Mouse (Mus musculus) kidney, adult 2 months (tissue): ENCODE data around the gene Tepp.
A peak's percentile ranks its signal among the peaks of the same experiment; 100 is the strongest.

Source experiments
- CTCF ChIP-seq: fragments of 200-500 bp; conservative IDR thresholded peaks from 2 replicates; pipeline ENCODE4 v1.5.1; 2011; ENCODE audit warnings: low read depth, mild to moderate bottlenecking, control low read depth, low read length, moderate library complexity, mixed read lengths; ENCODE audit not compliant: insufficient read depth, insufficient read length
- POLR2A ChIP-seq: fragments of 200-500 bp; IDR thresholded peaks from one replicate; pipeline ENCODE4 v1.6.1; 2011; ENCODE audit warnings: low read depth, low read length, control low read depth

DNA sequence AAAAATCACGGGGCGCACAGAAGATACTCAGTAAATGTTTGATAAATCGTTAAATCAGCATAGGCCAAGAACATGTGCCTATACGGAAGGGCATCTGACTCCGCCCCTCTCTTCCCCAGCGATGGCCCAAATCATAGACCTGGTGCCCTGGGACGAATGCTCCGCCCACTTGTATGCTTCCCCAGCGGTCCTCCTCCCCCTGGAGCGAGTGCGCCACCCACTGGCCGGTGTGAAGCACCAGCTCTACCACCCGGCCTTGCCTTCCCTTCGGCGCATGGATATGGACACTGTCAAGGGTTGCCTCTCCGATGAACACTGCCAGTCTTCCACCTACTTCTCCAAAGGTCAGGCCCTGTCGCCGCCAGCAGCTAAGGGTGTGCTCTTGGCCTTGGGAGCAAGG, 2.5 kb downstream of the Tepp start:
- TF ChIP-seq POLR2A, result no peak
- TF ChIP-seq CTCF, result peak; percentile 38
